ENCODE assay signal across 8 mouse cellular contexts in genomic region chr19:5688200-5689087, GRCm38 (mm10). TPM values are rescaled to one million over a fixed set of nuclear protein-coding genes. Genes with fewer than 3 reads are reported as not detected.
DNase-seq lines count a peak whose midpoint lies in the region; ATAC-seq lines count a peak whose summit lies in the region.

Map3k11 (plus strand) TSS chr19:5688742.
Pcnx3 (minus strand) TSS chr19:5688908.

- peak within 1 kb of the TSS; percentile 79 for H3K9ac ChIP-seq in kidney, embryonic 15.5 days

- ATAC-seq in erythroblast, adult 5-6 weeks (replicated peaks; ENCODE audit: low FRiP score, poor library complexity, severe bottlenecking): peak; percentile 71
- peak; percentile 89 for ATAC-seq in kidney, embryonic 15.5 days (replicated peaks; ENCODE audit: low FRiP score)
- ATAC-seq in monocyte, adult 5-6 weeks (replicated peaks; ENCODE audit: insufficient number of reproducible peaks, low FRiP score, low TSS enrichment, poor library complexity, severe bottlenecking): peak; percentile 74

- peak within 1 kb of the TSS; percentile 96 for H3K4me2 ChIP-seq in kidney, embryonic 15.5 days

- H3K36me3 ChIP-seq in heart, embryonic 10.5 days: peaks cover 68% of the 10 kb centered on the region
- peaks cover 55% of the 10 kb centered on the region for H3K36me3 ChIP-seq in kidney, embryonic 15.5 days

- H3K4me1 ChIP-seq in heart, embryonic 10.5 days: peaks cover 49% of the 10 kb centered on the region
- peaks cover 48% of the 10 kb centered on the region for H3K4me1 ChIP-seq in kidney, embryonic 15.5 days

- peak within 1 kb of the TSS; percentile 94 for H3K27ac ChIP-seq in heart, embryonic 10.5 days
- peak within 1 kb of the TSS; percentile 96 for H3K27ac ChIP-seq in kidney, embryonic 15.5 days

- no peaks in the 10 kb centered on the region for H3K9me3 ChIP-seq in heart, embryonic 10.5 days
- H3K9me3 ChIP-seq in kidney, embryonic 15.5 days (replicated peaks): no peaks in the 10 kb centered on the region

- H3K4me3 ChIP-seq in heart, embryonic 10.5 days: peak within 1 kb of the TSS; percentile 96
- H3K4me3 ChIP-seq in kidney, embryonic 15.5 days (replicated peaks): peak within 1 kb of the TSS; percentile 81

- H3K27me3 ChIP-seq in heart, embryonic 10.5 days (ENCODE audit: insufficient read depth, poor library complexity, severe bottlenecking): no peaks in the 10 kb centered on the region
- no peaks in the 10 kb centered on the region for H3K27me3 ChIP-seq in kidney, embryonic 15.5 days

- under 1% methylated on average over 69 of the region's 69 CpGs for WGBS in heart, embryonic 10.5 days
- WGBS in kidney, embryonic 15.5 days: under 1% methylated on average over 69 of the region's 69 CpGs

- DNase-seq in B cell, adult 2 months: peak; percentile 90 to 91
- DNase-seq in brain, adult 2 months (ENCODE audit: low read depth, low spot score): peak; percentile 100
- DNase-seq in heart, embryonic 10.5 days (ENCODE audit: low spot score): peak; percentile 99
- DNase-seq in liver: peak; percentile 96
- peak; percentile 94 to 96 for DNase-seq in spleen, postnatal 4 days (ENCODE audit: low spot score in 2 of 2)

RNA-seq across cellular contexts. Expression of gene Map3k11, which starts in this region (rescaled TPM):
- total RNA-seq in erythroblast, adult 5-6 weeks (2015; ENCODE audit: low replicate concordance): 5.0 and 7.3 TPM in 2 replicates
- total RNA-seq in erythroblast, adult 5-6 weeks (2017; ENCODE audit: low replicate concordance): 8.4 and 11.2 TPM in 2 replicates
- polyA plus RNA-seq in heart, embryonic 10.5 days (2016; fragmentation: Nextera tagmentation; extraction: Ambion mirVana): 33.6 and 36.0 TPM in 2 replicates
- polyA plus RNA-seq in kidney, embryonic 15.5 days (2015; fragmentation: Nextera tagmentation; extraction: Ambion mirVana): 42.6 and 43.2 TPM in 2 replicates
- total RNA-seq in monocyte, adult 5-6 weeks (2017): 41.8 to 57.5 TPM (median 46.8 TPM) in 3 replicates

RNA-seq across cellular contexts. Expression of gene Pcnx3, which starts in this region (rescaled TPM):
- 10.7 and 16.3 TPM in 2 replicates for total RNA-seq in erythroblast, adult 5-6 weeks (2015; ENCODE audit: low replicate concordance)
- 14.8 and 20.3 TPM in 2 replicates for total RNA-seq in erythroblast, adult 5-6 weeks (2017; ENCODE audit: low replicate concordance)
- polyA plus RNA-seq in heart, embryonic 10.5 days (2016; fragmentation: Nextera tagmentation; extraction: Ambion mirVana): 20.1 and 26.3 TPM in 2 replicates
- 22.2 and 30.1 TPM in 2 replicates for polyA plus RNA-seq in kidney, embryonic 15.5 days (2015; fragmentation: Nextera tagmentation; extraction: Ambion mirVana)
- 13.3 to 41.9 TPM (median 22.3 TPM) in 3 replicates for total RNA-seq in monocyte, adult 5-6 weeks (2017)

Comparison
In these comparisons a context has a peak if more than half of its experiments do, and no peak if none do; other contexts are left out.
1. Peak in every context shown above with its lines: DNase-seq, ATAC-seq, H3K4me3 ChIP-seq and H3K27ac ChIP-seq.